7 mouse cellular contexts compared by ENCODE assay signal in genomic region chr2:152141491-152141890, GRCm38 (mm10). TPM values are rescaled to one million over a fixed set of nuclear protein-coding genes. Genes with fewer than 3 reads are reported as not detected.
DNase-seq lines count a peak whose midpoint lies in the region; ATAC-seq and TF ChIP-seq lines count a peak whose summit lies in the region.

No protein-coding gene starts in this region.

- TF ChIP-seq CTCF in heart, postnatal 0 days (IDR thresholded peaks at IDR 0.05; ENCODE audit: low read depth): no peak
- no peak for TF ChIP-seq CTCF in liver, postnatal 0 days (IDR thresholded peaks at IDR 0.05; ENCODE audit: low read depth)

- peak overlapping the region; percentile 69 for H3K4me2 ChIP-seq in heart, postnatal 0 days (ENCODE audit: low read depth, low read length)
- H3K4me2 ChIP-seq in liver, postnatal 0 days (ENCODE audit: low read depth, low read length): peak overlapping the region; percentile 63; the same call in 1 of the 2 replicates

- H3K27me3 ChIP-seq in heart, postnatal 0 days (ENCODE audit: control insufficient read depth, insufficient read depth, low read length): peaks cover 60% of the 10 kb centered on the region
- H3K27me3 ChIP-seq in liver, postnatal 0 days (ENCODE audit: insufficient read depth, low read length): peaks cover 57% of the 10 kb centered on the region

- 28% methylated on average over 1 of the region's 1 CpGs for WGBS in heart, postnatal 0 days
- WGBS in liver, postnatal 0 days (ENCODE audit: insufficient replicate concordance): 50% methylated on average over 1 of the region's 1 CpGs

- H3K9me3 ChIP-seq in heart, postnatal 0 days (replicated peaks; ENCODE audit: control insufficient read depth, low read length): no peaks in the 10 kb centered on the region
- no peaks in the 10 kb centered on the region for H3K9me3 ChIP-seq in liver, postnatal 0 days (ENCODE audit: low read length)

- no peak for ATAC-seq in heart, postnatal 0 days (ENCODE audit: insufficient read depth, low read depth)
- ATAC-seq in liver, postnatal 0 days: no peak
- ATAC-seq in megakaryocyte progenitor cell, adult 5-6 weeks (replicated peaks; ENCODE audit: poor library complexity): no peak

- no peak overlapping the region for H3K9ac ChIP-seq in heart, postnatal 0 days (replicated peaks; ENCODE audit: low read depth, low read length)
- no peak overlapping the region for H3K9ac ChIP-seq in liver, postnatal 0 days (replicated peaks)

- peaks cover 13% of the 10 kb centered on the region for H3K4me1 ChIP-seq in heart, postnatal 0 days (ENCODE audit: control insufficient read depth, insufficient read depth)
- H3K4me1 ChIP-seq in liver, postnatal 0 days (ENCODE audit: insufficient read depth): peaks cover 10% of the 10 kb centered on the region; the same call in 1 of the 2 replicates

- peak; percentile 16 for DNase-seq in 3T3-L1 (ENCODE audit: low read depth, low spot score)
- peak; percentile 11 for DNase-seq in MN1 (ENCODE audit: low spot score)
- no peak for DNase-seq in heart, postnatal 0 days (ENCODE audit: low spot score)
- no peak for DNase-seq in liver, postnatal 0 days
- no peak for DNase-seq in yolk sac, embryonic 10.5 days (ENCODE audit: low spot score)
- DNase-seq in ovary, postnatal 14 days (ENCODE audit: low spot score): no peak

- no peak for TF ChIP-seq EP300 in heart, postnatal 0 days (IDR thresholded peaks at IDR 0.05; ENCODE audit: low read depth)
- TF ChIP-seq EP300 in liver, postnatal 0 days (IDR thresholded peaks at IDR 0.05; ENCODE audit: low read depth): no peak

- no peaks in the 10 kb centered on the region for H3K36me3 ChIP-seq in heart, postnatal 0 days (replicated peaks; ENCODE audit: control insufficient read depth, insufficient read depth, low read length)
- no peaks in the 10 kb centered on the region for H3K36me3 ChIP-seq in liver, postnatal 0 days (replicated peaks; ENCODE audit: insufficient read depth, low read length)

- peak overlapping the region; percentile 63 for H3K4me3 ChIP-seq in heart, postnatal 0 days (ENCODE audit: low read depth, low read length)
- peak overlapping the region; percentile 38 for H3K4me3 ChIP-seq in liver, postnatal 0 days (ENCODE audit: low read depth, low read length)

- H3K27ac ChIP-seq in heart, postnatal 0 days (ENCODE audit: low read depth): peak overlapping the region; percentile 39; the same call in 1 of the 2 replicates
- no peak overlapping the region for H3K27ac ChIP-seq in liver, postnatal 0 days (ENCODE audit: low read depth)

RNA-seq across cellular contexts. Expression of gene Tcf15, which starts 1.9 kb away (rescaled TPM):
- 32.5 and 36.8 TPM in 2 replicates for total RNA-seq in heart, postnatal 0 days (2014; rRNA removed; ENCODE audit: low replicate concordance)
- 23.0 and 23.2 TPM in 2 replicates for polyA plus RNA-seq in heart, postnatal 0 days (2015; fragmentation: Nextera tagmentation; extraction: Ambion mirVana)
- 0.14 and 0.18 TPM in 2 replicates for polyA plus RNA-seq in liver, postnatal 0 days (2015; fragmentation: Nextera tagmentation; extraction: Ambion mirVana)
- total RNA-seq in megakaryocyte progenitor cell, adult 5-6 weeks (2015): not detected in 2 replicates
- 0.12 TPM in 1 of 2 replicates, not detected in the other for total RNA-seq in megakaryocyte progenitor cell, adult 5-6 weeks (2017)

RNA-seq across cellular contexts. Expression of gene Srxn1, which starts 36.2 kb away (rescaled TPM):
- 10.9 and 13.7 TPM in 2 replicates for total RNA-seq in heart, postnatal 0 days (2014; rRNA removed; ENCODE audit: low replicate concordance)
- polyA plus RNA-seq in heart, postnatal 0 days (2015; fragmentation: Nextera tagmentation; extraction: Ambion mirVana): 9.5 and 10.2 TPM in 2 replicates
- polyA plus RNA-seq in liver, postnatal 0 days (2015; fragmentation: Nextera tagmentation; extraction: Ambion mirVana): 8.2 and 8.7 TPM in 2 replicates
- 1.2 and 1.3 TPM in 2 replicates for total RNA-seq in megakaryocyte progenitor cell, adult 5-6 weeks (2015)
- total RNA-seq in megakaryocyte progenitor cell, adult 5-6 weeks (2017): 2.2 and 12.2 TPM in 2 replicates

Comparison
In these comparisons a context has a peak if more than half of its experiments do, and no peak if none do; other contexts are left out.
1. DNase-seq: peak in 3T3-L1 (single experiment) and MN1 (single experiment); none in heart, postnatal 0 days (single experiment), liver, postnatal 0 days (single experiment), yolk sac, embryonic 10.5 days (single experiment) and ovary, postnatal 14 days (single experiment).
2. RNA of gene Tcf15, which starts 1.9 kb away (total RNA-seq): 32.5 to 36.8 TPM in heart, postnatal 0 days; 0.12 TPM in megakaryocyte progenitor cell, adult 5-6 weeks; every median in the first group is over 10 times any median in the second.